Mouse (Mus musculus) forebrain, embryonic 12.5 days (tissue): ENCODE measurements around the gene Il22ra2. TPM values are rescaled to one million over a fixed set of nuclear protein-coding genes. Genes with fewer than 3 reads are reported as not detected.

Experiments
- ATAC-seq: fragments of 200-750 bp; cut with Nextera tagmentation; 2 replicates; pipeline ENCODE4 v1.8.0; 2017; ENCODE audit warnings: moderate TSS enrichment; ENCODE audit not compliant: low FRiP score
- H3K27ac ChIP-seq: fragments of 300-500 bp; sonication (generic); 2 replicates; pipeline ENCODE4 v1.5.1; 2016; ENCODE audit warnings: mild to moderate bottlenecking
- H3K27me3 ChIP-seq: fragments of 300-500 bp; sonication (generic); 2 replicates; pipeline ENCODE4 v1.6.1; 2016; ENCODE audit warnings: mild to moderate bottlenecking
- H3K36me3 ChIP-seq: fragments of 300-500 bp; sonication (generic); replicated peaks from 2 replicates; pipeline ENCODE4 v1.6.1; 2016; ENCODE audit warnings: mild to moderate bottlenecking
- H3K4me1 ChIP-seq: fragments of 300-500 bp; sonication (generic); 2 replicates; pipeline ENCODE4 v1.6.1; 2016
- H3K4me2 ChIP-seq: fragments of 300-500 bp; sonication (generic); 2 replicates; pipeline ENCODE4 v1.6.1; 2016; ENCODE audit warnings: mild to moderate bottlenecking, moderate library complexity
- H3K4me3 ChIP-seq: fragments of 300-500 bp; sonication (generic); replicated peaks from 2 replicates; pipeline ENCODE4 v1.5.1; 2016; ENCODE audit warnings: mild to moderate bottlenecking
- H3K9ac ChIP-seq: fragments of 300-500 bp; sonication (generic); 2 replicates; pipeline ENCODE4 v1.6.1; 2016; ENCODE audit warnings: mild to moderate bottlenecking
- H3K9me3 ChIP-seq: fragments of 300-500 bp; sonication (generic); 2 replicates; pipeline ENCODE4 v1.6.1; 2016
- WGBS: fragments of 180-500 bp; shearing (Covaris S2); methylation state at CpG from one replicate; pipeline ENCODE4 v1.1.7; 2016; 5-methylcytosine and 5-hydroxymethylcytosine counted together
- polyA plus RNA-seq: library from polyadenylated mRNA; unstranded; fragments of >200 nt; fragmentation: Nextera tagmentation; extraction: Ambion mirVana; gene quantifications from 2 replicates; pipeline ENCODE4 v1.2.1, GENCODE M21; 2016

Gene Il22ra2
- not detected in 2 replicates for polyA plus RNA-seq

GRCm38 (mm10) chr10:19621408-19622048 is at the start of gene Il22ra2:
Gene Il22ra2 (plus strand): TSS chr10:19621998.
- ATAC-seq = no peak
- no peaks in the 10 kb centered on the region for H3K36me3 ChIP-seq
- H3K9me3 ChIP-seq = no peaks in the 10 kb centered on the region
- WGBS = 98% methylated on average over 2 of the region's 2 CpGs
- H3K4me2 ChIP-seq = no peak within 1 kb of the TSS
- H3K4me1 ChIP-seq = no peaks in the 10 kb centered on the region
- H3K9ac ChIP-seq = no peak within 1 kb of the TSS
- no peaks in the 10 kb centered on the region for H3K27me3 ChIP-seq
- H3K27ac ChIP-seq = no peak within 1 kb of the TSS
- H3K4me3 ChIP-seq = no peak within 1 kb of the TSS

DNA sequence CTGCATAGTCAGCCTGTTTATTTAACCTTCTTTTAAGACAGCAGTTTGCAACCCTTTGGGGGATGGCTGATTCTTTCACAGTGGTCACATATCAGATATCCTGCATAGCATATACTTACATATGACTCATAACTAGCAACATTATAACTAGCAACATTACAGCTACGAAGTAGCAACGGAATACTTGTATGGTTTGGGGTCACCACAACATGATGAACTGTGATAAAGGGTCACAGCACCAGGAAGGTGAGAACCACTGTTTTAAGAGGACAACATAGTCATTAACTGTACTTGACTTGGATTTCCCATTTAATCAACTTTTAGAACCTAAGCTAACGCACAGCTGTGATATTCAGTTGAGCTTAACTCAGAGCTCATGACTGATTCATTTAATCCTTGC is 44.2 kb upstream of the Il22ra2 start:
- H3K4me2 ChIP-seq = no peak overlapping the region
- H3K9ac ChIP-seq = no peak overlapping the region
- H3K9me3 ChIP-seq = no peaks in the 10 kb centered on the region
- no peaks in the 10 kb centered on the region for H3K36me3 ChIP-seq
- WGBS = 93% methylated on average over 3 of the region's 3 CpGs
- H3K27me3 ChIP-seq = no peaks in the 10 kb centered on the region
- no peaks in the 10 kb centered on the region for H3K4me1 ChIP-seq
- no peak overlapping the region for H3K27ac ChIP-seq
- ATAC-seq = no peak
- no peak overlapping the region for H3K4me3 ChIP-seq

DNA sequence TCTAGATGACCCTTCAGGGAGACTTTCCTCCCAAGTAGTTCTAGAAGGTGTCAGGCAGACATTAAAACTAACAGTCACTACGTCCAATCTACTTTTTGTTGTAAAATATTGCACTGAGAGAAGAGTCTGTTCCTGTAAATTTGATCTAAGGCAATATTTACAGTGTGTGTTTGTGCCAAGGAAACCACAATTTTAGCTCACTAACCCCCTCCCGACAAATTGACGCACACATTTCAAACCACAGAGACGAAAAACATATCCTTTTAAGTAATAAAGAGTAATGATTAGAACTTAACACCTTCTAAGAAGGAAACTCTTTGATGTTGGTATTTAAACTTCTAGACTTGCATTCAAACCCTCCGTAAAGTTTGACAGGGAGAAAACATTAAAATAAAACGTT is 43.8 kb upstream of the Il22ra2 start:
- ATAC-seq = no peak
- 88% methylated on average over 6 of the region's 6 CpGs for WGBS

DNA sequence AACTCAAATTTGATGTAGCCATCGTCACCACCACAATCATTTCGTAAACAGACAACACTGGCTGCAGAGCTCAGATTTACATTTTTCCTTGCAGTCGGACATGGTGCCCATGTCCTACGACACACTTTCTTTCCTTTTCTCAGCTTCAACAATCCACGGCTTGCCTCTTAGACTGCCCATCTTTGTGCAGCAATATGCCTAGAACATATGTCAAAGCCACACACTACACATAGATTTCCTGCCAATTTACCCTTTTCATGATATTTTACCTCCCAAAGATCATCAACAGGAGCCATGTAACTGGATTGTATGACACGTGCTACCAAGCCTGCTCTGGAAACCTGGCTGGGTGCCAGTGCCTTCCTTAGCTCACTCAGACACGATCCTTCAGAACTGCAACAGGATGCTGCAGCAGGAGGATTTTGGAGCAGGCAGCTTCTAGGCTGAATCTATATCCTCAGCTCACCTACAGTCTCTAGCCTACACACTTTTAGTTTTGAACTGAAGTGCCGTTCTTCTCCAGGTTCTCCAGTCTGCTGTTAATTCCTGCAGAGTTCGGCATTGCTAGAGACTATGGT is 43.3 kb upstream of the Il22ra2 start:
- Histone ChIP-seq H3K36me3 (no peaks in the 10 kb centered on the region), H3K4me2 (no peak overlapping the region), H3K9me3 (no peaks in the 10 kb centered on the region), H3K27me3 (no peaks in the 10 kb centered on the region), H3K9ac (no peak overlapping the region), H3K27ac (no peak overlapping the region), H3K4me3 (no peak overlapping the region), H3K4me1 (no peaks in the 10 kb centered on the region)
- ATAC-seq = no peak
- WGBS = 85% methylated on average over 9 of the region's 9 CpGs

More for the DNA sequence above, 43.8 kb upstream of the Il22ra2 start:
- no peak overlapping the region for H3K9ac ChIP-seq
- no peaks in the 10 kb centered on the region for H3K4me1 ChIP-seq
- no peaks in the 10 kb centered on the region for H3K36me3 ChIP-seq
- no peak overlapping the region for H3K4me3 ChIP-seq
- H3K27me3 ChIP-seq = no peaks in the 10 kb centered on the region
- no peak overlapping the region for H3K4me2 ChIP-seq
- no peak overlapping the region for H3K27ac ChIP-seq
- H3K9me3 ChIP-seq = no peaks in the 10 kb centered on the region

DNA sequence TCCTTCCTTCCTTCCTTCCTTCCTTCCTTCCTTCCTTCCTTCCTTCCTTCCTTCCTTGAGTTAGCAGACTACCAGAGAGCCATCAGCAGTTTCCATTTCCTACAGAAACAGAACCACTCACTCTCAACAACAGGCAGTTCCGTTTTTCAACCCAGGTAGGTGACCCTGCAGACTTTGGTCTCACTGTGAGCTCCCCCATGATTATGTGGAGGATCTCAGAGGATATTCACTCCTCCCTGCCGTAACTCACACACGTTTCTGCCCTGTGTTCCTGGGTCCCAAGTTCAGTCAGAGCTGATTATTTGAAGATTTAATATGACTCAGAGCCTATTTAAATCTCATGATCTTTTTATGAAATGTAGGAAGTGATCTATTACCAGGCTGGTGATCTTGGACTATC is 41.1 kb upstream of the Il22ra2 start:
- H3K36me3 ChIP-seq = no peaks in the 10 kb centered on the region
- no peak overlapping the region for H3K9ac ChIP-seq
- no peak overlapping the region for H3K4me3 ChIP-seq
- H3K4me1 ChIP-seq = 0 out of 2 replicates have a peak, but pooled peaks cover 2% of the 10 kb centered on the region
- H3K9me3 ChIP-seq = no peaks in the 10 kb centered on the region
- no peak overlapping the region for H3K27ac ChIP-seq
- ATAC-seq = no peak
- 72% methylated on average over 3 of the region's 3 CpGs for WGBS
- H3K4me2 ChIP-seq = no peak overlapping the region
- H3K27me3 ChIP-seq = no peaks in the 10 kb centered on the region

DNA sequence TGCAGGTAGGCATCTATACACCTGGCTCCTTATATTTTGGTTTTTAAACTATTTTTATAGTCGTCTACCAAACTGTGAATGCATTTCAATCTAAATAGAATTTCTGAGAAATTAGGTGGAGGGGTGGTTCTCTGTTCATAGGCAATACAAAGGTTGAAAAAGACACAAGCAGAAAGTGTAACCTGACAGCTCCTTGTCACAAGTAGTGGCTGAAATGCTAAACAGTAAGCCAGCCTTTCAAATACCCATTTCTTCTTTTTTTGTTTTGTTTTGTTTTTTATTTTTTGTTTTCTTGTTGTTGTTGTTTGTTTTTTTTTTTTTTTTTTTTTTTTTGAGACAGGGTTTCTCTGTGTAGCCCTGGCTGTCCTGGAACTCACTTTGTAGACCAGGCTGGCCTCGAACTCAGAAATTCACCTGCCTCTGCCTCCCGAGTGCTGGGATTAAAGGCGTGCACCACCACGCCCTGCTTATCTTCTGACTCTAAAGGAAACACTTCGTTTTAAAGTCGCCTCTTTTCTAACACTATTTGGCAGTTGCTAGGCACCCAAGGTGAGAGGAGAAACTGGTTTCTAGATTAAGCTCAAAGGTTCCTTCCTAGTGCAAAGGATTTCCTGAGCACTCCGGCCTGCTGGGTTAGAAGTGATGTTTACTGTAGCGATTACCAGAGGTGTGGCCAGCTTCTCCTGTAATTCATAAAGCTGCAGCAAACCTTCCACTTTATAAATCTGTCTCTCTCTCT is 39.8 kb upstream of the Il22ra2 start:
- Histone ChIP-seq H3K4me2 (no peak overlapping the region), H3K9me3 (no peaks in the 10 kb centered on the region), H3K4me1 (0 out of 2 replicates have a peak, but pooled peaks cover 2% of the 10 kb centered on the region), H3K27ac (no peak overlapping the region), H3K36me3 (no peaks in the 10 kb centered on the region), H3K27me3 (no peaks in the 10 kb centered on the region), H3K4me3 (no peak overlapping the region), H3K9ac (no peak overlapping the region)
- ATAC-seq = no peak
- WGBS = 81% methylated on average over 9 of the region's 9 CpGs

GRCm38 (mm10) chr10:19582806-19583430 is 38.9 kb upstream of the Il22ra2 start:
- Histone ChIP-seq H3K9ac (no peak overlapping the region), H3K4me2 (no peak overlapping the region), H3K4me1 (0 out of 2 replicates have a peak, but pooled peaks cover 2% of the 10 kb centered on the region), H3K36me3 (no peaks in the 10 kb centered on the region), H3K27me3 (no peaks in the 10 kb centered on the region), H3K4me3 (no peak overlapping the region), H3K9me3 (no peaks in the 10 kb centered on the region), H3K27ac (no peak overlapping the region)
- no peak for ATAC-seq
- WGBS = 86% methylated on average over 7 of the region's 7 CpGs

GRCm38 (mm10) chr10:19584064-19584463 is 37.7 kb upstream of the Il22ra2 start:
- Histone ChIP-seq H3K9me3 (no peaks in the 10 kb centered on the region), H3K36me3 (no peaks in the 10 kb centered on the region), H3K4me1 (0 out of 2 replicates have a peak, but pooled peaks cover 2% of the 10 kb centered on the region), H3K9ac (no peak overlapping the region), H3K27ac (no peak overlapping the region), H3K27me3 (no peaks in the 10 kb centered on the region), H3K4me3 (no peak overlapping the region), H3K4me2 (no peak overlapping the region)
- ATAC-seq = no peak
- WGBS = 59% methylated on average over 2 of the region's 2 CpGs

DNA sequence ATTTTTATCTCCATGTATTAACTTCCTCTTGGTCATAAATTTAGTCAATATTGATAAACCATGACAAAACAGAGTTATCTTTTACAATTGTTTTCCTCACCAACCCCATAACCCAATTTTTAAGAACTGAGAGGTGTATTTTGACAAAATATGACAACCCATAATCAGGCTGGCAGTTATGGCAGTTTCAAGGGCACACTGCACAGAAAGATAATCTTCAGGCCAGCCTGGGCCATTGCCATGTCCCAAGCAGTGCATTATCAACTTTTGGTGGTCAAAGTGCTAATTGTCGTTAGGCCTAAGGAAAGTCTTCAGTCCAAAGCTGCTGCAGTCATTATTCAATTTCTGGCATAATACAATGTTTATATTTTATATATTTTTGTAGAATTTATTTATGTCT is 37.0 kb upstream of the Il22ra2 start:
- ATAC-seq = no peak
- Histone ChIP-seq H3K27ac (no peak overlapping the region), H3K9ac (no peak overlapping the region), H3K27me3 (no peaks in the 10 kb centered on the region), H3K36me3 (no peaks in the 10 kb centered on the region), H3K4me1 (0 out of 2 replicates have a peak, but pooled peaks cover 2% of the 10 kb centered on the region), H3K4me3 (no peak overlapping the region), H3K9me3 (no peaks in the 10 kb centered on the region), H3K4me2 (no peak overlapping the region)
- WGBS = 88% methylated on average over 1 of the region's 1 CpGs

- WGBS = 92% methylated on average over 5 of the region's 5 CpGs
- H3K9ac ChIP-seq = no peak overlapping the region
- 0 out of 2 replicates have a peak, but pooled peaks cover 2% of the 10 kb centered on the region for H3K4me1 ChIP-seq
- H3K27me3 ChIP-seq = no peaks in the 10 kb centered on the region
- no peaks in the 10 kb centered on the region for H3K9me3 ChIP-seq
- ATAC-seq = no peak
- no peak overlapping the region for H3K4me3 ChIP-seq
- no peaks in the 10 kb centered on the region for H3K36me3 ChIP-seq
- no peak overlapping the region for H3K4me2 ChIP-seq
- no peak overlapping the region for H3K27ac ChIP-seq
Measured at GRCm38 (mm10) chr10:19585860-19586259, 35.9 kb upstream of the Il22ra2 start.

- Histone ChIP-seq H3K4me1 (0 out of 2 replicates have a peak, but pooled peaks cover 9% of the 10 kb centered on the region), H3K27ac (no peak overlapping the region), H3K9me3 (no peaks in the 10 kb centered on the region), H3K4me2 (no peak overlapping the region), H3K27me3 (no peaks in the 10 kb centered on the region), H3K36me3 (no peaks in the 10 kb centered on the region), H3K4me3 (no peak overlapping the region), H3K9ac (no peak overlapping the region)
- ATAC-seq = no peak
- 87% methylated on average over 3 of the region's 3 CpGs for WGBS
Measured at GRCm38 (mm10) chr10:19587281-19587680, 34.5 kb upstream of the Il22ra2 start.

GRCm38 (mm10) chr10:19589626-19590025 is 32.2 kb upstream of the Il22ra2 start:
- no peaks in the 10 kb centered on the region for H3K36me3 ChIP-seq
- no peak overlapping the region for H3K9ac ChIP-seq
- H3K9me3 ChIP-seq = no peaks in the 10 kb centered on the region
- no peak overlapping the region for H3K4me2 ChIP-seq
- H3K4me1 ChIP-seq = peaks cover 16% of the 10 kb centered on the region
- ATAC-seq = no peak
- no peak overlapping the region for H3K4me3 ChIP-seq
- H3K27me3 ChIP-seq = no peaks in the 10 kb centered on the region
- WGBS = 85% methylated on average over 12 of the region's 12 CpGs
- H3K27ac ChIP-seq = no peak overlapping the region
